Mouse (Mus musculus) intestine, embryonic 16.5 days (tissue): Measurements from ENCODE around the gene Nme8. TPM values are rescaled to one million over a fixed set of nuclear protein-coding genes. Genes with fewer than 3 reads are reported as not detected.

Experiments
- ATAC-seq: fragments of 200-750 bp; cut with Nextera tagmentation; 2 replicates; pipeline ENCODE4 v1.8.0; 2017; ENCODE audit warnings: moderate TSS enrichment, moderate library complexity
- H3K27ac ChIP-seq: fragments of 300-500 bp; sonication (generic); 2 replicates; pipeline ENCODE4 v1.5.1; 2014; ENCODE audit warnings: mild to moderate bottlenecking, low read length
- H3K27me3 ChIP-seq: fragments of 300-500 bp; sonication (generic); replicated peaks from 2 replicates; pipeline ENCODE4 v1.6.1; 2014; ENCODE audit warnings: low read length, control low read depth, mixed read lengths; ENCODE audit not compliant: control insufficient read depth, insufficient read depth
- H3K36me3 ChIP-seq: fragments of 300-500 bp; sonication (generic); 2 replicates; pipeline ENCODE4 v1.6.1; 2014; ENCODE audit warnings: low read length, control low read depth; ENCODE audit not compliant: control insufficient read depth, insufficient read depth
- H3K4me1 ChIP-seq: fragments of 300-500 bp; sonication (generic); 2 replicates; pipeline ENCODE4 v1.6.1; 2014; ENCODE audit warnings: low read length, control low read depth, mixed read lengths; ENCODE audit not compliant: control insufficient read depth, insufficient read depth
- H3K4me2 ChIP-seq: fragments of 300-500 bp; sonication (generic); 2 replicates; pipeline ENCODE4 v1.6.1; 2014; ENCODE audit warnings: low read depth, low read length, control low read depth
- H3K4me3 ChIP-seq: fragments of 300-500 bp; sonication (generic); 2 replicates; pipeline ENCODE4 v1.5.1; 2014; ENCODE audit warnings: mild to moderate bottlenecking, low read length
- H3K9ac ChIP-seq: fragments of 300-500 bp; sonication (generic); 2 replicates; pipeline ENCODE4 v1.6.1; 2014; ENCODE audit warnings: low read depth, low read length
- H3K9me3 ChIP-seq: fragments of 300-500 bp; sonication (generic); 2 replicates; pipeline ENCODE4 v1.6.1; 2016; ENCODE audit warnings: low read length, control low read depth; ENCODE audit not compliant: control insufficient read depth
- WGBS: fragments of 180-500 bp; shearing (Covaris S2); extraction: QIAGEN DNeasy Blood & Tissue Kit; methylation state at CpG from one replicate; pipeline ENCODE4 v1.1.7; 2014; 5-methylcytosine and 5-hydroxymethylcytosine counted together
- polyA plus RNA-seq: library from polyadenylated mRNA; unstranded; fragments of >200 nt; fragmentation: Nextera tagmentation; extraction: Ambion mirVana; gene quantifications from 2 replicates; pipeline ENCODE4 v1.2.1, GENCODE M21; 2015

Nme8 gene
- polyA plus RNA-seq: not detected in 2 replicates

DNA sequence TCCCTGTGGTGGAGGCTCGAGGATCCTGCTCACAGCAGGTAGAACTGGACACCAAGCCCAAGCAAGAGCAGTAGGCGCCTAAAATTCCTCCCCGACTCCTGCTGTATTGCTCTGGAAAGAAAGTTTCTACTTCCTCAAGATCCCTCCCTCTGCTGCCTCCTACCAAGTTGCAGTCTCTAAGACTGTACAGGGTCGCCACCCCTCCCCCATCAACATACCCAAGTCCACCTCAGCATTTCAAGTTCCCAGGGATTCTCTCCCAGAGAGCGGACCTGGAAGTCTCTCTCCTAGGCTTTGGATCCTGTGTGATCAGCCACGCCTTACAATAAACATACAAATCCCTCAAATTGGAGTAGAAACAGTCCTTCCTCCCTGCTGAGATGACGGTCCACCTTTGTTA is at the start of gene Nme8:
TSS of gene Nme8 (minus strand) at position 5 of the 400 bp plus-strand sequence.
- Histone ChIP-seq H3K4me3 (no peak within 1 kb of the TSS), H3K27me3 (no peaks in the 10 kb centered on the region), H3K36me3 (no peaks in the 10 kb centered on the region), H3K27ac (no peak within 1 kb of the TSS), H3K9me3 (no peaks in the 10 kb centered on the region), H3K4me1 (no peaks in the 10 kb centered on the region), H3K4me2 (no peak within 1 kb of the TSS), H3K9ac (no peak within 1 kb of the TSS)
- 10% methylated on average over 7 of the region's 7 CpGs for WGBS
- no peak for ATAC-seq

DNA sequence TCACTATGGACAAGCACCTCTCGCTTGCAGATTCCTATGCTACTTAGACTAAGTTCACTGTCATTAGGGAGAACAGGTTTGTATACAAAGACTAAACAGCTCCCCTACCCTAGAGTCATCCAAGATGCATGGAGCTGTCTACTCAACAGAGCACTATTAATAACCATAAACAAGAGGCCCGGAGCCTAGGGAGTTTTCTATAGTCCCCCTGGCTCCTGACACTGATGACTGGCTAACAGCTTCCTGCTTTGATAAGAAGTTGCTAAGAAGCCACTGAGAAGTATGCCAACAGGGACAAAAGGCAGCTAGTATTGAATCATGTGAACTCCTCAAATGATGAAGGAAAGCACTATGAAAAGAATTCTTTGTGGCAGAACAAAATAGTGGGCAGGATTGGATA is 48.1 kb upstream of the Nme8 start:
- Histone ChIP-seq H3K4me1 (no peaks in the 10 kb centered on the region), H3K36me3 (no peaks in the 10 kb centered on the region), H3K9me3 (no peaks in the 10 kb centered on the region), H3K9ac (no peak overlapping the region), H3K27me3 (no peaks in the 10 kb centered on the region), H3K27ac (no peak overlapping the region), H3K4me2 (no peak overlapping the region), H3K4me3 (no peak overlapping the region)
- WGBS: 44% methylated on average over 2 of the region's 2 CpGs
- no peak for ATAC-seq

DNA sequence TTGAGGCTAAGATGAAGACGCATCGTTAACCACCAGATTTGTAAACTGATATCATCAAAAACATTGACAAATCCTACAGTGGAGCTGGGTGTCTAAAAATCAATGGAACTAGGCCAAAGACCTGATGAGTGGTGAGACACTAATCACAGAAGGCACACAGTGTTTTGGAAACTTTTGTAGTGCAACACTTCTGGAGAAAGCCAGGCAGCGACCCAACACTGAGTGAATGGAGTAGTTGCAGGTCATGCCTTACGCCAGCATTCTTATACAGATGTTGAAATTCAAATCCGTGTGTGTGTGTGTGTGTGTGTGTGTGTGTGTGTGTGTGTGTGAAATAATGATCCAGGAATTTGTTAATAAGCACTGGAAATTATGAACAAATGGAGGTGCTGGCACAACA is 46.9 kb upstream of the Nme8 start:
- Histone ChIP-seq H3K4me1 (no peaks in the 10 kb centered on the region), H3K27me3 (no peaks in the 10 kb centered on the region), H3K9ac (no peak overlapping the region), H3K36me3 (no peaks in the 10 kb centered on the region), H3K27ac (no peak overlapping the region), H3K4me2 (no peak overlapping the region), H3K4me3 (no peak overlapping the region), H3K9me3 (no peaks in the 10 kb centered on the region)
- no peak for ATAC-seq
- 90% methylated on average over 5 of the region's 5 CpGs for WGBS

DNA sequence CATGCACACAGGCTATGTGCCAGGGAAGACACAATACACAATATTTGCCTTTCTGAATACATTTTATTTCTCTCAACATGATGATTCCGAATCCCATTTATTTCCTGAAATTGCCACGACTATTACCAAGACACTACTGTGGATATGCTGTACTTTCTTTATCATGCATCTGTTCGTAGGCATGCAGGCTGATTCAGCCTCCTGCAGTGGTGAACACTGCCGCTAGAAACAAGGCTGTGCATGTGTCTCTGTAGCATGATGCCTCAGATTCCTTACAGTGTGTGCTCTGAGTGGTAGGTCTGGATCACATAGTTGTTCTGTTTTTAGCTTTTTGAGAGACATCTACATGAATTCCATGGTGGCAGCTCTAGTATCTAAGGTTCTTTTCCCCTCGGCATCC is 37.0 kb upstream of the Nme8 start:
- no peak for ATAC-seq
- no peaks in the 10 kb centered on the region for H3K36me3 ChIP-seq
- H3K4me2 ChIP-seq: no peak overlapping the region
- H3K9ac ChIP-seq: no peak overlapping the region
- H3K9me3 ChIP-seq: no peaks in the 10 kb centered on the region
- WGBS: 84% methylated on average over 5 of the region's 5 CpGs
- no peak overlapping the region for H3K4me3 ChIP-seq
- H3K27me3 ChIP-seq: no peaks in the 10 kb centered on the region
- no peaks in the 10 kb centered on the region for H3K4me1 ChIP-seq
- H3K27ac ChIP-seq: no peak overlapping the region

DNA sequence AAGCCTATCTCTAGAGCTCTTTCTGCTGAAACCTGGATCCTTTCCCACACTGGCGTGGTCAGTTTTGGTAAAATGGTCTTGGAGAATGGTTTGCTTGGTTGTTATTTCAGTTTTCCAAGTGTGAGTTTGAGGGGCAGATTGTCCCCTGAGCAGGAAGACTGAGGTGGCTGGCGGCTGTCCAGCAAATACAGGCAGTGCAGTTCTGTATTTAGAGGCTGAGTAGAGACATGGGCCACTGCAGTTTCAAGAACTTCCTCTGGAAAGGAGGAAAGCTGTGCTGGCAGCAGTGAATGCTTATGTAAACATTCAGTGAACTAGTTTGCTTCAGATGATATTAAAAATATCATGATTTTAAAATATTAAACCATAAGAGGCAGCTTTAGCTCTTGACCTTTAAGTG is 33.2 kb upstream of the Nme8 start:
- H3K27me3 ChIP-seq: no peaks in the 10 kb centered on the region
- H3K36me3 ChIP-seq: no peaks in the 10 kb centered on the region
- H3K4me2 ChIP-seq: no peak overlapping the region
- WGBS: 66% methylated on average over 2 of the region's 2 CpGs
- no peak overlapping the region for H3K9ac ChIP-seq
- no peak for ATAC-seq
- H3K4me3 ChIP-seq: no peak overlapping the region
- H3K9me3 ChIP-seq: no peaks in the 10 kb centered on the region
- no peaks in the 10 kb centered on the region for H3K4me1 ChIP-seq
- H3K27ac ChIP-seq: no peak overlapping the region

DNA sequence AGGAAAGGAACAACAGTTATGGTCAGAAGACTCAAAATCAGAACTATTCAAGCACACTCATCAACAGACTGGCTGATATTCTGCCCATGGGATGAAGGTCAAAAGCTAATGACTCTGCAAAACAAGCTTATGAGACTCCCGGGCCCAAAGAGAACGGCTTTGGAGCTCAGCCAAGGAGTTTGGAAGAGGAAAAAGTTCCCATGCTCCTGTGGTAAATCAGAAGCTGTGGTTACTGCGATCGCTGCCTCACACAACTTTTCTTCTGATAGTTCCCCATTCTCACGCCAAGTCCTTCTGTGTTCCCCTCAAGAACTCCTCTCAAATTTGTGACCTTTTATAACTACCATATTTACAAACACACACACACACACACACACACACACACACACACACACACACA is 21.4 kb upstream of the Nme8 start:
- H3K9ac ChIP-seq: no peak overlapping the region
- 48% methylated on average over 5 of the region's 5 CpGs for WGBS
- no peaks in the 10 kb centered on the region for H3K36me3 ChIP-seq
- no peaks in the 10 kb centered on the region for H3K9me3 ChIP-seq
- H3K4me2 ChIP-seq: no peak overlapping the region
- H3K27ac ChIP-seq: no peak overlapping the region
- ATAC-seq: no peak
- no peaks in the 10 kb centered on the region for H3K27me3 ChIP-seq
- H3K4me3 ChIP-seq: no peak overlapping the region
- H3K4me1 ChIP-seq: no peaks in the 10 kb centered on the region

DNA sequence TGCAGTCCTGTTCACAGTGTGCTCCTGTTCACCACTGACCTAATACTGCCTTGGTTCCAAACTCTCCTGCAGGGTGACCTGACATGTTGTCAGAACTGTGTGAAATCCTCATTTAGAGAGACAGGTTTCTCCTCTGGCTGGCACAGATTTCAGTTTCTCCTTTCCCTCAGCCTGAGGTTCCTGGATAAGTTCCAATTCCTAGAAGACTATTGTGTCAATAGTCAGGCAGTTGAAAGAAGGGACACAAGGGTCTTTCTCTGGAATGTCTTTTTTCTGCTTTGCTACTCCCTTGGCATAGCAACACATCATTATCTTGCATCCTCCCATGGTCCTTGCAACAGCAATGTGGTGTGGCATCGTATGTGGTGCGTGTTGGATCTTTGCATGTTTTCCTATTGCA is 19.6 kb upstream of the Nme8 start:
- Histone ChIP-seq H3K36me3 (no peaks in the 10 kb centered on the region), H3K9me3 (no peaks in the 10 kb centered on the region), H3K4me1 (no peaks in the 10 kb centered on the region), H3K9ac (no peak overlapping the region), H3K27me3 (no peaks in the 10 kb centered on the region), H3K27ac (no peak overlapping the region), H3K4me2 (no peak overlapping the region), H3K4me3 (no peak overlapping the region)
- no peak for ATAC-seq
- WGBS: 84% methylated on average over 2 of the region's 2 CpGs

DNA sequence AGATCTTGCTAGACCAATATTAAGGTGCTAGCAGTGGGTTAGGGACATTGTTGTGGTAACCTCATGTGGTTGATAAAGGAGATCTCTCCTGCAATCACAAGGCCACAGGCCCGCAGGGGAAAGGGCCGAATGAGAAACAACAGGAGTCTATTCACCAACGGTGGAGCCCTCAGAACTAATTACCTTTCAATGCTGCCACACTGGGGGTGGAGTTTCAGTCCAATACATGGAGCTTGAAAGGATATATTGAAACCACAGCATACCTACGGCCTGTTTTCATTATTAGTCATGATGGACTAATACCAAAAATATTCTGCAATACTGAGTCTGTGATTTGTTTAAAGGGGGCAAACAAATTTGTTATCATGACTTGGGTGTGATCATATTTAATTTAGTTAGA is 6.2 kb upstream of the Nme8 start:
- H3K4me2 ChIP-seq: no peak overlapping the region
- no peak for ATAC-seq
- H3K4me3 ChIP-seq: no peak overlapping the region
- H3K27ac ChIP-seq: no peak overlapping the region
- no peaks in the 10 kb centered on the region for H3K9me3 ChIP-seq
- H3K4me1 ChIP-seq: no peaks in the 10 kb centered on the region
- no peaks in the 10 kb centered on the region for H3K27me3 ChIP-seq
- H3K36me3 ChIP-seq: no peaks in the 10 kb centered on the region
- no peak overlapping the region for H3K9ac ChIP-seq
- WGBS: 59% methylated on average over 4 of the region's 4 CpGs

DNA sequence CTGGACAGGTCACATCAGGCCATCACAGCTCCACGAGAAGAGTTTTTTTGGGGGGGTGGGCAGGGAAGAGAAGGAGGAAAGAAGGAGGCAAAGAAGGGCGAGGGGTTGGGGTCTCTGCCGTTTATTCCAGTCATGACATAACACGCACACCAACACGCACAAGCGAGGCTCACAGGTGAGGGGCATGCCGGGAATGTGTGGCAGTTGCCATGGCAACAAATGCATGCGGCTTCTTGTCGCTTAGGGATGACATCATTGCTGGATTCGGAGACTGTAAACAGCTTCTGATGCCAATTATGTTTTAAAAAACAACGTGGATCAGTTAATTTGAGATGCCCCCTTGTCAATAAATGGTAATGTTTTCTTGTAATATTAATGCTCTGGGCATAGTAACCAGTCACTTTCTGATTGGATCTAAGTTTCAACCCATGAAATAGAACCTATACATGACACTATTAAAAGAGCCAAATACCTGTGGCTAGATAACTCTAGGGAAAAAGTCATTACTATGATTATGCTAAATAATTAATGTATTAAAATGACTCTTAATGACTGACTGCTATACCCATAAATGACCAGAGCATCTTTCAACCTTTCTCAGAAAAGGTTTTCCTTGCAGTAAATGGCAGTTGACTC is 4.0 kb upstream of the Nme8 start:
- Histone ChIP-seq H3K36me3 (no peaks in the 10 kb centered on the region), H3K4me2 (no peak overlapping the region), H3K27ac (no peak overlapping the region), H3K4me1 (no peaks in the 10 kb centered on the region), H3K9ac (no peak overlapping the region), H3K4me3 (no peak overlapping the region), H3K27me3 (no peaks in the 10 kb centered on the region), H3K9me3 (no peaks in the 10 kb centered on the region)
- WGBS: 78% methylated on average over 11 of the region's 11 CpGs
- no peak for ATAC-seq

DNA sequence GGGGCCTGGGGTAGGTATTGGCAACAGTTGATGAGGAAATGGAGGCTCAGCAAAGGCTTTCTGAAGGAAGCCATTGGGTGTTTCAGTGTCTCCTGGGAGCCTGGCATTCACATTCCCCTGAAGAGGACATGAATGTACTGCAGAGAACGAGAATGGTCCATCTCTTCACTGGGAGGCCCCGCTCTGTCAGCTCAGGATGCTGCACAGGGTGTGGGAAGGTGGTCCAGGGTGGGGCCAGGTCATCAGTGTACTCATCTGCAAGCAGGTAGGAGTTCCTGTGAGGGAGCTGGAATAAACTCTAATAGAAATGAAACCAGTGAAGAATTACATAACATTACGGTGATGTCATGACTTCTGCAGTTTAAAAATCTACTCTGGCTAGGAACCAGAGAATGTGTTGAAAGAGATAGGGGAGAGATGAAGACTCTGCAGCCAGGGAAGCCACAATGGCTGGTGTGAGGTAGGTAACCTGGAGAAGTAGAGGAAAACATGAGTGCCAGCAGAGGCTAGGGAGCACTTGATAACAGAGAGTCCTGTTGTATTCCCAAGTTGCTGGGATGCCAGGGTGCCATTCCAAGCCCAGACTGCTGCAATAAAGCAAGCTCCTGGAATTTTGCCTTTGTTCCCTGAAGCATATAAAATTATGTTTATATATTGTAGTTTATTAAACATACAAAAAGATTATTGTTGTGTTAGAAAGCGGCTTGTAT is 3.3 kb upstream of the Nme8 start:
- Histone ChIP-seq H3K4me2 (no peak overlapping the region), H3K4me3 (no peak overlapping the region), H3K9me3 (no peaks in the 10 kb centered on the region), H3K9ac (no peak overlapping the region), H3K27ac (no peak overlapping the region), H3K4me1 (no peaks in the 10 kb centered on the region), H3K27me3 (no peaks in the 10 kb centered on the region), H3K36me3 (no peaks in the 10 kb centered on the region)
- no peak for ATAC-seq
- 79% methylated on average over 4 of the region's 4 CpGs for WGBS
